Mouse (Mus musculus) liver, postnatal 0 days (tissue): ENCODE results near the gene Rpl22. TPM values are rescaled to one million over a fixed set of nuclear protein-coding genes. Genes with fewer than 3 reads are reported as not detected.

Source experiments
- ATAC-seq: fragments of 200-750 bp; cut with Nextera tagmentation; 2 replicates; pipeline ENCODE4 v1.8.0; 2017; ENCODE audit warnings: mild to moderate bottlenecking, moderate library complexity
- DNase-seq: peaks from one replicate; pipeline ENCODE4 v3.0.0-alpha.2; 2016
- H3K27ac ChIP-seq: fragments of 300-500 bp; sonication (generic); 2 replicates; pipeline ENCODE4 v1.5.1; 2014; ENCODE audit warnings: antibody characterized with exemption, moderate library complexity, mild to moderate bottlenecking, low read depth
- H3K27me3 ChIP-seq: fragments of 300-500 bp; sonication (generic); 2 replicates; pipeline ENCODE4 v1.6.1; 2014; ENCODE audit warnings: low read length, control low read depth, mixed read lengths; ENCODE audit not compliant: insufficient read depth
- H3K36me3 ChIP-seq: fragments of 300-500 bp; sonication (generic); replicated peaks from 2 replicates; pipeline ENCODE4 v1.6.1; 2014; ENCODE audit warnings: mild to moderate bottlenecking, control low read depth, low read length, moderate library complexity, mixed read lengths; ENCODE audit not compliant: insufficient read depth
- H3K4me1 ChIP-seq: fragments of 300-500 bp; sonication (generic); 2 replicates; pipeline ENCODE4 v1.6.1; 2014; ENCODE audit warnings: antibody characterized with exemption, mild to moderate bottlenecking, control low read depth; ENCODE audit not compliant: insufficient read depth
- H3K4me2 ChIP-seq: fragments of 300-500 bp; sonication (generic); 2 replicates; pipeline ENCODE4 v1.6.1; 2014; ENCODE audit warnings: low read depth, mild to moderate bottlenecking, low read length, moderate library complexity, mixed read lengths
- H3K4me3 ChIP-seq: fragments of 300-500 bp; sonication (generic); 2 replicates; pipeline ENCODE4 v1.5.1; 2014; ENCODE audit warnings: low read depth, low read length
- H3K9ac ChIP-seq: fragments of 300-500 bp; sonication (generic); replicated peaks from 2 replicates; pipeline ENCODE4 v1.6.1; 2014; ENCODE audit warnings: mild to moderate bottlenecking, moderate library complexity
- H3K9me3 ChIP-seq: fragments of 300-500 bp; sonication (generic); 2 replicates; pipeline ENCODE4 v1.6.1; 2016; ENCODE audit warnings: mild to moderate bottlenecking, control low read depth, low read length, mixed read lengths
- CTCF ChIP-seq: sonication (generic); IDR thresholded peaks from 2 replicates; pipeline ENCODE4 v1.5.1; 2016; ENCODE audit warnings: antibody characterized with exemption, low read depth
- EP300 ChIP-seq: IDR thresholded peaks from 2 replicates; pipeline ENCODE4 v1.6.1; 2016; ENCODE audit warnings: antibody characterized with exemption, low read depth, mild to moderate bottlenecking
- WGBS: fragments of 180-500 bp; shearing (Covaris S2); extraction: QIAGEN DNeasy Blood & Tissue Kit; methylation state at CpG from one replicate; pipeline ENCODE4 v1.1.7; 2014; ENCODE audit not compliant: insufficient replicate concordance; 5-methylcytosine and 5-hydroxymethylcytosine counted together
- polyA plus RNA-seq: library from polyadenylated mRNA; unstranded; fragments of >200 nt; fragmentation: Nextera tagmentation; extraction: Ambion mirVana; gene quantifications from 2 replicates; pipeline ENCODE4 v1.2.1, GENCODE M21; 2015

Rpl22 gene
- polyA plus RNA-seq, 1 experiment from 2014 or later, result 207 TPM

- Histone ChIP-seq H3K9me3 (no peaks in the 10 kb centered on the region), H3K9ac (no peak overlapping the region), H3K4me2 (peak overlapping the region; percentile 22; the same call in 1 of the 2 replicates), H3K4me3 (peak overlapping the region; percentile 13; the same call in 1 of the 2 replicates), H3K27me3 (peaks cover 70% of the 10 kb centered on the region), H3K4me1 (peaks cover 9% of the 10 kb centered on the region), H3K36me3 (no peaks in the 10 kb centered on the region), H3K27ac (no peak overlapping the region)
- WGBS, result 1% methylated on average over 43 of the region's 43 CpGs
- DNase-seq (no peak), ATAC-seq (no peak)
- no peak for TF ChIP-seq CTCF
- TF ChIP-seq EP300, result no peak
These were observed 9.9 kb upstream of the Rpl22 start for GRCm38 (mm10) chr4:152315498-152316213.

DNA sequence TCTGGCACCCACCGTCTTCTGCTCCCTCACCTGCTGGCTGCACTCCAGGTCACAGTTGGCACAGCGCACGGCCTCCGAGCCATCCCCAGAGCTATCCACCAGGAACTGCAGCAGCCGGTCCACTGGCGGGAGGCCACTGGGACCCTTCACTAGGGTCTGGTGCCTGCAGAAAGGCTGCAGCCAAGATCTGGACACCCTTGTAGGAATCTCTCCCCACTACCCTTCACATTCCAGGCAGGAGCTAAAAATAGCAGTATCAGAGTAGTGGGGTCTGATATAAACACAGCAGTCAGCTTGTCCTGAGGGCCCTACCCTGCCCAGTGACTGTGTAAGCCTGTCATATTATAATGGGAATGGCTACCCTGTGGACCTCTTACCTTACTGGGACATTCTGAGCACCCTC, 7.9 kb upstream of the Rpl22 start:
- TF ChIP-seq CTCF (no peak), EP300 (no peak)
- no peak for ATAC-seq
- 73% methylated on average over 6 of the region's 6 CpGs for WGBS

DNA sequence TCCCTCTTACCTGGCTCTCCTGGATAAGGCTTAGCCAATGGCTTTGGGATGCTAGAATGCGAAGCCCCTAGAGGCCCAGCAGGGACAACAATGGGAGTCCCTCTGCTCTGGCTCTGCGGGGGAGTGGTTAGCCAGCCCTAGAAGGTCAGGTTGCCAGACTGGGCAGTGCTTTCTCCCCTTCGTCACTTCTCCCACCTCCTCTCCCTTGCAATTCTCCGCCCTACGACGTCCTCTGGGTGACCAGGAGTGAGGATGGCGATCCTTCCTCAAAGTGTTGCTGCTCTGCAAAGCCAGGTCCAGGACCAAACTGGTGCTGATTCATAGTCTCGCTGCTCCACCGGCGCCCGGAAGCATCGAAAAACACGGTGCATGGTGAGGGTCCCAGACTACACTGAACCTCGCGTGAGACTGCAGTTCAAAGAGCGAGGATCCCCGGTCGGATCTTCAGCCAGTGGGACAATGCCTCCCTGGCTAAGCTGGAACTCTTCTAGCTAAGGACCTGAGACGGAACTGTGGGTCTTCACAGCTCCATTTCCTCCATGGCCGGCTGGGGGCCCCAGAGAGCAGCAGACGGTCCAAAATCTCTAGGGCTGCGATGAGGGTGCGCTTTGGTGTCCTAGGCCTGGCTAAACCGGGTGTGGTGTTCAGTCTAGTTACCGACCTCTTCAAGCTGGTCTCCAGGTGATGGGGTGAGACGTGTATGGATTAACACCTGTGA, 6.9 kb upstream of the Rpl22 start, which contains the start of gene Rnf207:
Gene Rnf207, minus strand, starts transcription at position 477 of the 718 bp plus-strand sequence.
- H3K4me2 ChIP-seq, result peak within 1 kb of the TSS; percentile 47
- H3K4me1 ChIP-seq, result peaks cover 9% of the 10 kb centered on the region
- 6% methylated on average over 26 of the region's 26 CpGs for WGBS
- H3K4me3 ChIP-seq, result no peak within 1 kb of the TSS
- ATAC-seq (peak; percentile 48; the same call in 1 of the 2 replicates), DNase-seq (peak; percentile 65)
- peaks cover 43% of the 10 kb centered on the region for H3K27me3 ChIP-seq
- H3K36me3 ChIP-seq, result no peaks in the 10 kb centered on the region
- H3K9ac ChIP-seq, result no peak within 1 kb of the TSS
- TF ChIP-seq CTCF, result peak; percentile 65
- TF ChIP-seq EP300, result no peak
- no peaks in the 10 kb centered on the region for H3K9me3 ChIP-seq
- H3K27ac ChIP-seq, result no peak within 1 kb of the TSS

More for the DNA sequence above, 7.9 kb upstream of the Rpl22 start:
- DNase-seq, result no peak
- no peak overlapping the region for H3K9ac ChIP-seq
- H3K9me3 ChIP-seq, result no peaks in the 10 kb centered on the region
- no peaks in the 10 kb centered on the region for H3K36me3 ChIP-seq
- H3K4me2 ChIP-seq, result no peak overlapping the region
- H3K27me3 ChIP-seq, result peaks cover 54% of the 10 kb centered on the region
- no peak overlapping the region for H3K27ac ChIP-seq
- no peak overlapping the region for H3K4me3 ChIP-seq
- peaks cover 9% of the 10 kb centered on the region for H3K4me1 ChIP-seq

- H3K4me2 ChIP-seq, result no peak overlapping the region
- no peak for DNase-seq
- H3K9ac ChIP-seq, result no peak overlapping the region
- H3K9me3 ChIP-seq, result no peaks in the 10 kb centered on the region
- TF ChIP-seq EP300, result no peak
- TF ChIP-seq CTCF, result no peak
- no peak overlapping the region for H3K27ac ChIP-seq
- no peak for ATAC-seq
- H3K4me1 ChIP-seq, result peaks cover 6% of the 10 kb centered on the region
- H3K36me3 ChIP-seq, result no peaks in the 10 kb centered on the region
- 59% methylated on average over 5 of the region's 5 CpGs for WGBS
- H3K27me3 ChIP-seq, result peaks cover 15% of the 10 kb centered on the region
- H3K4me3 ChIP-seq, result no peak overlapping the region
These were observed 4.1 kb upstream of the Rpl22 start for GRCm38 (mm10) chr4:152321464-152321863.

GRCm38 (mm10) chr4:152324641-152325562, 640 bp upstream of the Rpl22 start:
- no peaks in the 10 kb centered on the region for H3K9me3 ChIP-seq
- H3K27me3 ChIP-seq, result no peaks in the 10 kb centered on the region
- DNase-seq, result no peak
- peak overlapping the region; percentile 88 for H3K4me2 ChIP-seq
- peaks cover 7% of the 10 kb centered on the region for H3K4me1 ChIP-seq
- H3K4me3 ChIP-seq, result peak overlapping the region; percentile 91
- H3K9ac ChIP-seq, result peak overlapping the region; percentile 45; the same call in 1 of the 2 replicates
- peaks cover 14% of the 10 kb centered on the region for H3K36me3 ChIP-seq
- no peak overlapping the region for H3K27ac ChIP-seq
- ATAC-seq, result peak; percentile 5
- WGBS, result 51% methylated on average over 16 of the region's 16 CpGs
- TF ChIP-seq EP300 (no peak), CTCF (no peak)
